Mouse (Mus musculus): ENCODE measurements around the gene Prkag2. TPM values are rescaled to one million over a fixed set of nuclear protein-coding genes. Genes with fewer than 3 reads are reported as not detected.

Gene Prkag2
- polyA plus RNA-seq, 1 experiment from 2014 or later: 38.2 TPM

DNA sequence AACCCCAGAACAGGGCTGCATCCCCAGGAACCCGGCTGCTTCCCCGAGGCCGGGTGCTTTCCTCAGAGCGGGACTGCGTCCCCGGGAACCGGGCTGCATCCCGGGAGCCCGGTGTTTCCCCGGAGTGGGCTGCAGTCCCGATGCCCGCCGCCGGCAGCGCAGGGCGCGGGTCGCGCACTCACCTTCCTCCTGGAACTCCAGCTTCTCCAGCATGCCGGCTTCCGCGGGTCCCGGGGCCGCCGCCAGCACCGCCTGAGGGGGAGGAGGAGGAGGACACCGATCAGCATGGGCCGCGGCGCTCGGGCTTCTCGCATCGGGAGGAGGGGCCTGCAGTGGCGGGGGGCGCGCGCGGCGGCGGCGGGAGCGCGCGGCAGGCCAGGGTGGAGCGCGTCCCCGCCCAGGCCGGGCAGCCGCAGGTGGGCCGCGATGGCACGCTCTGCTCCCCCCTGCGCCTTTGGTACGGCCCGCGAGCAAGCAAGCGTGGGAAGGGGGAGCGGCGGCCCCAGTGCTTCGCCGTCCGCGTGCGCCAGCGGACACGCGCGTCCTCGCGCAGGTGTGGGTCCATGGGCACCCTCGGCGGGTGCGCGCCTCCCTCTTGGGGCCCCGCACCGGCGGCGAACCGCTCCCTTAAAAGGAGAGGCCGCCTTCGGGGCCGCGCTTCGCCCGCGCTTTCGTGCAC, 192.2 kb downstream of the Prkag2 start:
- Histone ChIP-seq H3K9me3 (no peaks in the 10 kb centered on the region), H3K36me3 (replicated peaks) (peaks cover 11% of the 10 kb centered on the region), H3K27me3 (replicated peaks; ENCODE audit: low read depth, poor library complexity, severe bottlenecking) (0 out of 2 replicates have a peak, but pooled peaks cover 4% of the 10 kb centered on the region), H3K4me1 (peaks cover 24% of the 10 kb centered on the region), H3K4me3 (peak overlapping the region; percentile 96), H3K27ac (replicated peaks) (peak overlapping the region; percentile 96)
- peak; percentile 93 for DNase-seq (ENCODE audit: low spot score)
- WGBS: under 1% methylated on average over 86 of the region's 87 CpGs

GRCm38 (mm10) chr5:24907737-24908136, 192.7 kb downstream of the Prkag2 start:
- peak; percentile 74 for DNase-seq (ENCODE audit: low spot score)
- Histone ChIP-seq H3K27ac (replicated peaks) (peak overlapping the region; percentile 96), H3K27me3 (replicated peaks; ENCODE audit: low read depth, poor library complexity, severe bottlenecking) (0 out of 2 replicates have a peak, but pooled peaks cover 4% of the 10 kb centered on the region), H3K4me3 (peak overlapping the region; percentile 96), H3K9me3 (no peaks in the 10 kb centered on the region), H3K36me3 (replicated peaks) (peaks cover 11% of the 10 kb centered on the region), H3K4me1 (peaks cover 26% of the 10 kb centered on the region)
- WGBS: under 1% methylated on average over 26 of the region's 26 CpGs

DNA sequence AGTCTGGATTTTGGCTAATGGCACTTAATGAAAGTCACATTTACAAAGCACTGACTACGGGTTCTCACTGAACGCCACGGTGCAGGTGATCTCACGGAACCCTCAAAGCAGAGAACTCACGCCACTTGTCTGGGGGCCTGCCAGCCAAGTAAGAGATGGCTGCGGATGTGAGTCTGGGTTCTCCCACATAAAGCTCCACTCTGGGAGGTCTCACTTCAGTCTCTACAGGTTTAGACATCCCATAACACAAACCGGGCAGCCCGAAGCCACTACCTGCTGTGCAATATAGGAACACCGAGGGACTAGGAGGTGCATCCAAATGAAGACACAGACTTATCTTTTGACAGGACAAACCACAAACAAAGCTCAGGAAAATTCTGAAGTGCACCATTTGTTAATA, 193.6 kb downstream of the Prkag2 start:
- DNase-seq (ENCODE audit: low spot score): no peak
- Histone ChIP-seq H3K27me3 (replicated peaks; ENCODE audit: low read depth, poor library complexity, severe bottlenecking) (0 out of 2 replicates have a peak, but pooled peaks cover 4% of the 10 kb centered on the region), H3K27ac (replicated peaks) (no peak overlapping the region), H3K9me3 (no peaks in the 10 kb centered on the region), H3K4me3 (peak overlapping the region; percentile 96), H3K36me3 (replicated peaks) (peaks cover 11% of the 10 kb centered on the region), H3K4me1 (peaks cover 26% of the 10 kb centered on the region)
- 69% methylated on average over 9 of the region's 9 CpGs for WGBS

DNA sequence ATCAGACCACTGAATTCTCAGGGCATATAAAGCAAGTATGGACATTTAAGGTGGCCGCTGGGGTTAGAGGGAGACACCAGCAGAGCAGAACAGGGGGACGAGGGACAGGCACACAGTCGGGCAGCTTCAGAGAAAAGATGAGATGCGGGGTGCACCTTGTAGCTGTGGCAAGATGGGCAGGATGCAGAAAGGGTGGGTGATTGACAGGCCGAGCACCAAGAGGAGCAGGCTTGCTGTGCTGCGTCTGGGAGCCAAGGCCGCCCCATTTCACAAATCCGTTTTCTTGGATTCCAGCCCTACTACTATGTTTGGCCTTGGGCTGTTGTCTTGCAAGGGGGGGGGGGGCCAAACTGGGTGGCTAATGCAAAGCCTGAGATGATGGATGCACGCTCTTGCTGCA, 195.5 kb downstream of the Prkag2 start:
- H3K27me3 ChIP-seq (replicated peaks; ENCODE audit: low read depth, poor library complexity, severe bottlenecking): 0 out of 2 replicates have a peak, but pooled peaks cover 4% of the 10 kb centered on the region
- no peak overlapping the region for H3K27ac ChIP-seq (replicated peaks)
- 86% methylated on average over 9 of the region's 9 CpGs for WGBS
- peaks cover 19% of the 10 kb centered on the region for H3K4me1 ChIP-seq
- no peak overlapping the region for H3K4me3 ChIP-seq
- H3K9me3 ChIP-seq: no peaks in the 10 kb centered on the region
- H3K36me3 ChIP-seq (replicated peaks): peaks cover 30% of the 10 kb centered on the region
- no peak for DNase-seq (ENCODE audit: low spot score)

DNA sequence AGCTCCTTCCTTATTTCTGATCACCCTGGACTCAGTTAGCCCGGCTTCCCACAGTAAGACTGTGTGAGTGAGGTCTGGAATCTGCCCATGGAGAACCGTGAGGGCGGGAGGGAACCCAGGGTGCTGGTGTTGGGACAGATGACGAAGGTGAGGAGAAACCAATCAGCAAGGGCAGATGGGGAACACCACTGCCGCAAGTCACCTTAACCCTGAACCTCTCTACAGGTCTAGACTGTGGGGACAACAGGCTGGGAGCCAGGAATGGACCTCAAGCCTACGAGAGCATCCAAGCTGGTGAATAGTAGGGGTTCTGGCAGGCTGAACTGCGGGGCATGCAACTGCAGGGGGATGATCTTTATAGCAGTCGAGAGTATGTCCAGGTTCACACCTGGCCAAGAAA, 196.0 kb downstream of the Prkag2 start:
- Histone ChIP-seq H3K4me1 (peaks cover 19% of the 10 kb centered on the region), H3K9me3 (no peaks in the 10 kb centered on the region), H3K27ac (replicated peaks) (no peak overlapping the region), H3K27me3 (replicated peaks; ENCODE audit: low read depth, poor library complexity, severe bottlenecking) (0 out of 2 replicates have a peak, but pooled peaks cover 4% of the 10 kb centered on the region), H3K4me3 (no peak overlapping the region), H3K36me3 (replicated peaks) (peaks cover 30% of the 10 kb centered on the region)
- WGBS: 91% methylated on average over 8 of the region's 8 CpGs
- no peak for DNase-seq (ENCODE audit: low spot score)

GRCm38 (mm10) chr5:24904001-24904400, 196.4 kb downstream of the Prkag2 start:
- no peak for DNase-seq (ENCODE audit: low spot score)
- peaks cover 30% of the 10 kb centered on the region for H3K36me3 ChIP-seq (replicated peaks)
- H3K9me3 ChIP-seq: no peaks in the 10 kb centered on the region
- peaks cover 19% of the 10 kb centered on the region for H3K4me1 ChIP-seq
- WGBS: 89% methylated on average over 4 of the region's 4 CpGs
- no peak overlapping the region for H3K4me3 ChIP-seq
- no peak overlapping the region for H3K27ac ChIP-seq (replicated peaks)
- H3K27me3 ChIP-seq (replicated peaks; ENCODE audit: low read depth, poor library complexity, severe bottlenecking): 0 out of 2 replicates have a peak, but pooled peaks cover 4% of the 10 kb centered on the region

- DNase-seq (ENCODE audit: low spot score): peak; percentile 36
- Histone ChIP-seq H3K4me3 (no peak overlapping the region), H3K27ac (replicated peaks) (no peak overlapping the region), H3K4me1 (peaks cover 16% of the 10 kb centered on the region), H3K36me3 (replicated peaks) (peaks cover 30% of the 10 kb centered on the region), H3K9me3 (no peaks in the 10 kb centered on the region), H3K27me3 (replicated peaks; ENCODE audit: low read depth, poor library complexity, severe bottlenecking) (0 out of 2 replicates have a peak, but pooled peaks cover 4% of the 10 kb centered on the region)
- WGBS: 30% methylated on average over 4 of the region's 4 CpGs
Measured at GRCm38 (mm10) chr5:24902835-24903234, 197.6 kb downstream of the Prkag2 start.

DNA sequence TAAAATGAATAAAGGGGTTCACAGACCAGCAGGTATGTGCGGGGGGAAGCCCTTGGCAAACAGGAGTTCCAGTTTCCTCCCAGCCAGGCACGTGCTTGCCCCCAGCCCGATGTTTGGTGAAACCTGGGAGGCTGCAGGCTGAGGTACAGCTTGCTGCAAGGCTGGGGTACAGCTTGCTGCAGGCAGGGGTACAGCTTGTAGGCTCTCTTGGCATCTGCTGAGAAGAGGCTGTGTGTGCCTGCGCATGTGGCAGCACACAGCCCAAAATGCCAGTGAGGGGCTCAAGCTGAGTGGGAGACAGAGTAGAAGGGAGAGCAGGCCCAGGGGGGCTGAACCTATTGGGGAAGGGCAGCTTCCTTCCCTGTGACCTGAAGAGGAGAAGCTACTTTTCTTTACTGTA, 204.8 kb downstream of the Prkag2 start:
- DNase-seq (ENCODE audit: low spot score): no peak
- Histone ChIP-seq H3K36me3 (replicated peaks) (peaks cover 13% of the 10 kb centered on the region), H3K4me1 (peaks cover 12% of the 10 kb centered on the region), H3K27ac (replicated peaks) (no peak overlapping the region), H3K9me3 (no peaks in the 10 kb centered on the region), H3K4me3 (no peak overlapping the region), H3K27me3 (replicated peaks; ENCODE audit: low read depth, poor library complexity, severe bottlenecking) (no peaks in the 10 kb centered on the region)
- WGBS: 93% methylated on average over 4 of the region's 4 CpGs

GRCm38 (mm10) chr5:24894814-24895213, 205.6 kb downstream of the Prkag2 start:
- Histone ChIP-seq H3K9me3 (no peaks in the 10 kb centered on the region), H3K4me1 (peaks cover 12% of the 10 kb centered on the region), H3K27ac (replicated peaks) (no peak overlapping the region), H3K4me3 (no peak overlapping the region), H3K27me3 (replicated peaks; ENCODE audit: low read depth, poor library complexity, severe bottlenecking) (no peaks in the 10 kb centered on the region), H3K36me3 (replicated peaks) (peaks cover 6% of the 10 kb centered on the region)
- 81% methylated on average over 1 of the region's 1 CpGs for WGBS
- DNase-seq (ENCODE audit: low spot score): no peak

DNA sequence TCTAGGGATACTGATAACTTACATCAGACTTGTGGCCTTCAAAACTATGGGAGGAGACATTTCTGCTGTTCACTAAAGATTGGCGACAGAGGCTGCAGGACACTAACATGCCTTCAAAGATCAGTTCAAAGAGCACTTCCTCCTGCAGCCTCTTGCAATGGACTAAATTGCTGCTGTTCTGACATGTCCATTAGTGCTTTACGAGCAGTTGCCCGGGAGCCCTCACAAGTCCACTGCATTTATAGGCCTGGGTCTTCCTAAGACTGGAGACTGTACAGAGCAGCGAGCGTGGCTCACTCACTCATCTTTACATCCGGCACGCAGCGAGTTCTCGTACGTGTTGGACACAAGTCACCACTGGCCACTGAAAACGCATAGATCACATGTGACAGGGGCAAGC, 208.0 kb downstream of the Prkag2 start:
- Histone ChIP-seq H3K4me3 (no peak overlapping the region), H3K27ac (replicated peaks) (no peak overlapping the region), H3K36me3 (replicated peaks) (peaks cover 19% of the 10 kb centered on the region), H3K4me1 (peaks cover 9% of the 10 kb centered on the region), H3K27me3 (replicated peaks; ENCODE audit: low read depth, poor library complexity, severe bottlenecking) (no peaks in the 10 kb centered on the region), H3K9me3 (no peaks in the 10 kb centered on the region)
- DNase-seq (ENCODE audit: low spot score): no peak
- 91% methylated on average over 11 of the region's 11 CpGs for WGBS

- H3K4me1 ChIP-seq: peaks cover 5% of the 10 kb centered on the region; the same call in 1 of the 2 replicates
- peaks cover 39% of the 10 kb centered on the region for H3K36me3 ChIP-seq (replicated peaks)
- H3K27ac ChIP-seq (replicated peaks): no peak overlapping the region
- no peak for DNase-seq (ENCODE audit: low spot score)
- H3K4me3 ChIP-seq: no peak overlapping the region
- no peaks in the 10 kb centered on the region for H3K9me3 ChIP-seq
- H3K27me3 ChIP-seq (replicated peaks; ENCODE audit: low read depth, poor library complexity, severe bottlenecking): no peaks in the 10 kb centered on the region
- WGBS: 76% methylated on average over 9 of the region's 9 CpGs
Measured at GRCm38 (mm10) chr5:24889860-24890259, 210.6 kb downstream of the Prkag2 start.

DNA sequence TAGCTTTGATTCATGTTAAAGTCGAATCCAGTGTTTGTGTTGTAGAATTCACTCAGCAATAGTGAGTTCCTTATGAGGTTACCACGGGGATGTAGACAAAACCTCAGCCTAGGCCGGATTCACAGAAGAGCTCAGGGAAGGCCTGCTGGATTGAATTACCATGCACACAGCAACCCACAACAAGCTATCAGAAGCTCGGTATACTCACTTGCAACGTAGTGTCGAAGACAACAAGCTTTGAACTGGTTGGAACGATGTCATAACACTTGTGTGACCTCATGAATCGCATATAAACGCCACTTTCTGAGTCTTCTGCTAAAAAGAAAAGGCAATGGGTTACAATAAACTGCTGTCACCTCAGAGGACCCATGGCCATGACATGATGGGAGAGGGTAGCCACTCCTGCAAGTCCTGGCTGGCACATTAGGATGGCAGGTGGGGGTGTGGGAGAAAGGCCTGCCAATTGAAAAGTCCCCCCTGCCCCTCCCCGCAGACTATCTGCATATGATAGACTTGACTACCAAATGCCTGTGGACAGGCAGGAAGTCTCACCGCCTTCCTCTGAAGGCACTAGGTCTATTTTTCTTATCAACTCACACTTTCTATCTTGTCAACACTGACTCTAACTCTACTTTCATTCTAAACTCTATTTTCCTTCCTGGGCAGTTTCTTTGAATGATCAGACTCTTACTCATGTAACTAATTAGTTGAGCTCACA, 211.4 kb downstream of the Prkag2 start:
- Histone ChIP-seq H3K36me3 (replicated peaks) (peaks cover 44% of the 10 kb centered on the region), H3K4me3 (no peak overlapping the region), H3K4me1 (no peaks in the 10 kb centered on the region), H3K9me3 (no peaks in the 10 kb centered on the region), H3K27ac (replicated peaks) (no peak overlapping the region), H3K27me3 (replicated peaks; ENCODE audit: low read depth, poor library complexity, severe bottlenecking) (no peaks in the 10 kb centered on the region)
- 90% methylated on average over 11 of the region's 11 CpGs for WGBS
- no peak for DNase-seq (ENCODE audit: low spot score)

DNA sequence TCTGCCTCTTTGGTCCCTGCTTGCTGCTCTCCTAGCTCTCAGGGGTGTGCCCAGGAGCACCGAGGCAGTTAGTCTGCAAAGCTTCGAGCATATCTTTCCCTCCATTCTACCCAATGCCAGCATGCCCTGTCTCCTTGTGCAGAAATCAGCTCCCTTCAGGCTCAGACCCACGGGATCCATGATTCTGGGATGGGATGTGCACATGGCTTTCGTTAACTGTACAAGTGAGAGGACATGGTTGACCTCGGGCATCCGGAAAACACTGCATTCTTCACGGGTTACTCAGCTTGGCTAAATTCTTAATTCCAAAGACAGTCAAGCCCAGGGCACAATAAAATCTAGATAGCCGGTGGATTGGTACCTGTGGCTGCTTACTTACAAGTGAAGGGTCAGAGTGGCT, 213.2 kb downstream of the Prkag2 start:
- 76% methylated on average over 8 of the region's 8 CpGs for WGBS
- Histone ChIP-seq H3K4me3 (no peak overlapping the region), H3K27me3 (replicated peaks; ENCODE audit: low read depth, poor library complexity, severe bottlenecking) (no peaks in the 10 kb centered on the region), H3K9me3 (no peaks in the 10 kb centered on the region), H3K36me3 (replicated peaks) (peaks cover 56% of the 10 kb centered on the region), H3K27ac (replicated peaks) (no peak overlapping the region), H3K4me1 (no peaks in the 10 kb centered on the region)
- DNase-seq (ENCODE audit: low spot score): no peak

Data from embryonic facial prominence, embryonic 10.5 days (tissue).